Mouse (Mus musculus) brain, embryonic 14.5 days (tissue): ENCODE measurements at regions not wholly inside any gene's neighbourhood (a gene's known extent, or its start where the extent isn't known, plus 50 kb on each side); places are given as distances from the start of the nearest gene placed in this dataset.

Experiments used
- CTCF ChIP-seq: fragments of 200-500 bp; IDR thresholded peaks from 2 replicates; pipeline ENCODE4 v1.5.1; 2012; ENCODE audit warnings: inconsistent platforms, mild to moderate bottlenecking, moderate library complexity, borderline replicate concordance; ENCODE audit not compliant: insufficient read depth, insufficient read length; ENCODE audit errors: extremely low read depth
- POLR2A ChIP-seq: fragments of 200-500 bp; IDR thresholded peaks from 2 replicates; pipeline ENCODE4 v1.6.1; 2012; ENCODE audit warnings: mild to moderate bottlenecking, inconsistent platforms, borderline replicate concordance; ENCODE audit not compliant: poor library complexity, insufficient read depth, insufficient read length, severe bottlenecking; ENCODE audit errors: extremely low read depth

- no peak for TF ChIP-seq CTCF
- TF ChIP-seq POLR2A, result no peak
Measured at GRCm38 (mm10) chr10:126392235-126392634, 426.3 kb downstream of the Lrig3 start.
